Mouse (Mus musculus): ENCODE measurements around the gene Wipf1. TPM values are rescaled to one million over a fixed set of nuclear protein-coding genes. Genes with fewer than 3 reads are reported as not detected.
"Not testable (repeated sequence)": the region's sequence is repeated elsewhere in the genome, so short reads cannot be mapped to it uniquely, and the experiment has no call there.

Gene Wipf1
- total and polyA plus RNA-seq, 3 experiments: 0.98 to 50.6 (median 7.1) TPM

GRCm38 (mm10) chr2:73560899-73561664, 31.5 kb upstream of the Wipf1 start:
- Histone ChIP-seq H3K4me1 (ENCODE audit: insufficient read depth, low read depth, low read length) (peaks cover 6% of the 10 kb centered on the region; the same call in 1 of the 2 replicates), H3K9me3 (replicated peaks) (no peaks in the 10 kb centered on the region), H3K27me3 (ENCODE audit: insufficient read depth, low read length) (peaks cover 12% of the 10 kb centered on the region), H3K36me3 (replicated peaks) (no peaks in the 10 kb centered on the region), H3K4me3 (ENCODE audit: low read depth, low read length) (no peak overlapping the region)
- DNase-seq (ENCODE audit: low spot score): no peak
- ATAC-seq (ENCODE audit: extremely low read depth, insufficient number of reproducible peaks, low FRiP score, poor library complexity, severe bottlenecking): no peak
- TF ChIP-seq TAL1 (conservative IDR thresholded peaks at IDR 0.05; ENCODE audit: low read depth, low read length) (no peak), CTCF (IDR thresholded peaks at IDR 0.05; ENCODE audit: low read depth, low read length) (no peak), GATA2 (IDR thresholded peaks at IDR 0.05; ENCODE audit: borderline replicate concordance, low read depth, low read length) (no peak), POLR2AphosphoS5 (IDR thresholded peaks at IDR 0.05; ENCODE audit: insufficient replicate concordance, low read depth, low read length) (no peak), GATA1 (IDR thresholded peaks at IDR 0.05; ENCODE audit: borderline replicate concordance, low read length) (no peak)

DNA sequence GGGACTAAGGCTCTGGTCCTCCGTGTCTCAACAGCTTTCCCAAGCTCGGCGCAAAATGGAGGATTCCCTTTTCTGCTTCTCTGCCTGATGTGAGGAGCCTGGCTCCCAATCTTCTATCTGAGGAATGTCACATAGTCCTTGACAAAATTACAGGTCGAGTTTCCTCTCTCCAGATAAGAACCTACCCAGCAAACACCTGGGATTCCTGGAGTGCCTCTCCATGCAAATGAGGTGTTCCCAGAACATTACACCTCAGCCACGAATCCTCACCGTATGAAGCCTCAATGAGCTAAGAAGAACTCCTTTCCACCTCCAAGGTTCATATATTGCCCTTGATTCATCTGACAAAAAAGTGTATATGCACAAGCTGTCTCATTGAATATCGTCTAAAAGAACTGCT, 30.9 kb upstream of the Wipf1 start:
- no peaks in the 10 kb centered on the region for H3K9me3 ChIP-seq (replicated peaks)
- H3K4me3 ChIP-seq (ENCODE audit: low read depth, low read length): no peak overlapping the region
- peaks cover 12% of the 10 kb centered on the region for H3K27me3 ChIP-seq (ENCODE audit: insufficient read depth, low read length)
- TF ChIP-seq GATA1 (IDR thresholded peaks at IDR 0.05; ENCODE audit: borderline replicate concordance, low read length) (no peak), GATA2 (IDR thresholded peaks at IDR 0.05; ENCODE audit: borderline replicate concordance, low read depth, low read length) (no peak), TAL1 (conservative IDR thresholded peaks at IDR 0.05; ENCODE audit: low read depth, low read length) (no peak), POLR2AphosphoS5 (IDR thresholded peaks at IDR 0.05; ENCODE audit: insufficient replicate concordance, low read depth, low read length) (no peak)
- DNase-seq (ENCODE audit: low spot score) (no peak), ATAC-seq (ENCODE audit: extremely low read depth, insufficient number of reproducible peaks, low FRiP score, poor library complexity, severe bottlenecking) (no peak)
- no peaks in the 10 kb centered on the region for H3K36me3 ChIP-seq (replicated peaks)
- peaks cover 6% of the 10 kb centered on the region; the same call in 1 of the 2 replicates for H3K4me1 ChIP-seq (ENCODE audit: insufficient read depth, low read depth, low read length)

DNA sequence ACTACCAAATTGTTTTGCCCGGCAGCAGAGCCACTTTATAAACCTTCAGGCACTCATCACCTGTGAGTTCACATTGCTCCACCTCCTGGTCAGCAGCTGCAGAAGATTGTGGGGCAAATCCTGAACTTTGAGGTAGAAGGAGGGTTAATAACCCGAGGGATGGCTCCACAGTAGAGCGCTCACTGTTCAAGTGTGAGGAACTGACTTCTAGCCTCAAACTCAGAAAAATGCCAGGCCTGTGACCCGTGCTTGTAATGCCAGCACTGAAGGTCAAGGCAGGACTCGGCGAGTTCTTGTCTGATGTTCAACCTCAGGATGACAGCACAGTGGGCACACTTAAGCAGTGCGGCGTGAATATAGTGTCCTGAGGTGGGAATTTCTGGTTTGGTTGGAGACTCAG, 28.4 kb upstream of the Wipf1 start:
- DNase-seq (ENCODE audit: low spot score): no peak
- H3K9me3 ChIP-seq (replicated peaks): no peaks in the 10 kb centered on the region
- H3K4me1 ChIP-seq (ENCODE audit: insufficient read depth, low read depth, low read length): peaks cover 6% of the 10 kb centered on the region; the same call in 1 of the 2 replicates
- no peak for ATAC-seq (ENCODE audit: extremely low read depth, insufficient number of reproducible peaks, low FRiP score, poor library complexity, severe bottlenecking)
- no peaks in the 10 kb centered on the region for H3K36me3 ChIP-seq (replicated peaks)
- TF ChIP-seq CTCF (IDR thresholded peaks at IDR 0.05; ENCODE audit: low read depth, low read length) (no peak), GATA2 (IDR thresholded peaks at IDR 0.05; ENCODE audit: borderline replicate concordance, low read depth, low read length) (no peak), GATA1 (IDR thresholded peaks at IDR 0.05; ENCODE audit: borderline replicate concordance, low read length) (no peak), POLR2AphosphoS5 (IDR thresholded peaks at IDR 0.05; ENCODE audit: insufficient replicate concordance, low read depth, low read length) (no peak), TAL1 (conservative IDR thresholded peaks at IDR 0.05; ENCODE audit: low read depth, low read length) (no peak)
- peaks cover 10% of the 10 kb centered on the region for H3K27me3 ChIP-seq (ENCODE audit: insufficient read depth, low read length)
- H3K4me3 ChIP-seq (ENCODE audit: low read depth, low read length): no peak overlapping the region

GRCm38 (mm10) chr2:73557061-73557460, 27.5 kb upstream of the Wipf1 start:
- not testable (repeated sequence) for DNase-seq (ENCODE audit: low spot score); H3K9me3 ChIP-seq (replicated peaks); H3K27me3 ChIP-seq (ENCODE audit: insufficient read depth, low read length); H3K4me3 ChIP-seq (ENCODE audit: low read depth, low read length); H3K4me1 ChIP-seq (ENCODE audit: insufficient read depth, low read depth, low read length); H3K36me3 ChIP-seq (replicated peaks); ATAC-seq (ENCODE audit: extremely low read depth, insufficient number of reproducible peaks, low FRiP score, poor library complexity, severe bottlenecking)

DNA sequence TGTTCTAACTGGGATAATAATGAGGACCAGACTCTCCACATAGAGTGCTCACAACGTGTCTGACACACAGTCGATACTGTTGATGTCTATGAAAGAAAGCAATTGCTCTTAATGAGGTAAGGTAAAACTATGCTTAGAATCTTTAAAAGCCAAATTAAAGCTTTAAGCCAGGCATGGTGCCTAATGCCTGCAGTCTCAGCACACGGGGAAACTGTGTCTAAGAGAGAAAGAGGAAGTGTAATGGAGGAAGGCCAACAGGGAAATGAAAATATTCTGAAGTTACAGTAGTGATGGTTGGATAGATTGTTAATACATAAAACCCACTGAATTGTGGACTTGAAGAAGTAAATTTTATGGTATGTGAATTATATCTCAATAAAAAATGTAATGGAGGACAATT, 24.9 kb upstream of the Wipf1 start:
- Histone ChIP-seq H3K9me3 (replicated peaks) (no peaks in the 10 kb centered on the region), H3K4me1 (ENCODE audit: insufficient read depth, low read depth, low read length) (no peaks in the 10 kb centered on the region), H3K4me3 (ENCODE audit: low read depth, low read length) (no peak overlapping the region), H3K36me3 (replicated peaks) (no peaks in the 10 kb centered on the region), H3K27me3 (ENCODE audit: insufficient read depth, low read length) (peaks cover 5% of the 10 kb centered on the region)
- DNase-seq (ENCODE audit: low spot score): no peak
- TF ChIP-seq GATA1 (IDR thresholded peaks at IDR 0.05; ENCODE audit: borderline replicate concordance, low read length) (no peak), GATA2 (IDR thresholded peaks at IDR 0.05; ENCODE audit: borderline replicate concordance, low read depth, low read length) (no peak), TAL1 (conservative IDR thresholded peaks at IDR 0.05; ENCODE audit: low read depth, low read length) (no peak), CTCF (IDR thresholded peaks at IDR 0.05; ENCODE audit: low read depth, low read length) (no peak), POLR2AphosphoS5 (IDR thresholded peaks at IDR 0.05; ENCODE audit: insufficient replicate concordance, low read depth, low read length) (no peak)
- ATAC-seq (ENCODE audit: extremely low read depth, insufficient number of reproducible peaks, low FRiP score, poor library complexity, severe bottlenecking): no peak

DNA sequence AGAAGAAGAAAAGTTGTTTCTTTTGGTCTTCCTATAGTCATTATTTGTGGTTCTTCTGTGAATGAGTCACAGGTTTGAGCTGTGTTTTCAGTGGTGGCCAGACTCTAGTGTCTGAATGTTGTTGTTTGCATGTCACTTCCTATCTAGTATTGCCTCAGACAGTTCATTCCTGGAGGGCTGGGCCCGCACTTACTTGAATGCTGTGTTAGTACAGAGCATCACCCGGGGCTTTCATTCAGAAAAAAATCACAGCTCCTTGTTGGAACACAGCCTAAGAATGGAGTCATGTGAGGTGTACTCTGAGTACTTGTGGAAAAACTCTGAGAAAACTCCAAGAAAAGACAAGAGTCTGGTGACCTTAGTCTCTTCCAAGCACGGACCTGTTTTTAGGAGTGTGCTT, 23.4 kb upstream of the Wipf1 start:
- Histone ChIP-seq H3K9me3 (replicated peaks) (no peaks in the 10 kb centered on the region), H3K27me3 (ENCODE audit: insufficient read depth, low read length) (peaks cover 5% of the 10 kb centered on the region), H3K36me3 (replicated peaks) (no peaks in the 10 kb centered on the region), H3K4me3 (ENCODE audit: low read depth, low read length) (no peak overlapping the region), H3K4me1 (ENCODE audit: insufficient read depth, low read depth, low read length) (no peaks in the 10 kb centered on the region)
- DNase-seq (ENCODE audit: low spot score) (no peak), ATAC-seq (ENCODE audit: extremely low read depth, insufficient number of reproducible peaks, low FRiP score, poor library complexity, severe bottlenecking) (no peak)
- TF ChIP-seq POLR2AphosphoS5 (IDR thresholded peaks at IDR 0.05; ENCODE audit: insufficient replicate concordance, low read depth, low read length): no peak
- no peak for TF ChIP-seq GATA1 (IDR thresholded peaks at IDR 0.05; ENCODE audit: borderline replicate concordance, low read length)
- TF ChIP-seq TAL1 (conservative IDR thresholded peaks at IDR 0.05; ENCODE audit: low read depth, low read length): no peak
- no peak for TF ChIP-seq GATA2 (IDR thresholded peaks at IDR 0.05; ENCODE audit: borderline replicate concordance, low read depth, low read length)
- no peak for TF ChIP-seq CTCF (IDR thresholded peaks at IDR 0.05; ENCODE audit: low read depth, low read length)

All from G1E (cell line).